Mouse (Mus musculus) forebrain, postnatal 0 days (tissue): ENCODE measurements around the gene Rhoj. TPM values are rescaled to one million over a fixed set of nuclear protein-coding genes. Genes with fewer than 3 reads are reported as not detected.

Experiments
- ATAC-seq: fragments of 200-750 bp; cut with Nextera tagmentation; 2 replicates; pipeline ENCODE4 v1.8.0; 2017; ENCODE audit warnings: mild to moderate bottlenecking, moderate library complexity
- DNase-seq: peaks from one replicate; pipeline ENCODE4 v3.0.0-alpha.2; 2015
- H3K27ac ChIP-seq: fragments of 300-500 bp; sonication (generic); 2 replicates; pipeline ENCODE4 v1.5.1; 2014; ENCODE audit warnings: low read depth, mild to moderate bottlenecking, antibody characterized with exemption, low read length, moderate library complexity, mixed read lengths
- H3K27me3 ChIP-seq: fragments of 300-500 bp; sonication (generic); 2 replicates; pipeline ENCODE4 v1.6.1; 2014; ENCODE audit warnings: mild to moderate bottlenecking, low read length, mixed read lengths; ENCODE audit not compliant: insufficient read depth
- H3K36me3 ChIP-seq: fragments of 300-500 bp; sonication (generic); 2 replicates; pipeline ENCODE4 v1.6.1; 2014; ENCODE audit warnings: mild to moderate bottlenecking, moderate library complexity; ENCODE audit not compliant: insufficient read depth
- H3K4me1 ChIP-seq: fragments of 300-500 bp; sonication (generic); 2 replicates; pipeline ENCODE4 v1.6.1; 2014; ENCODE audit warnings: antibody characterized with exemption; ENCODE audit not compliant: insufficient read depth
- H3K4me2 ChIP-seq: fragments of 300-500 bp; sonication (generic); 2 replicates; pipeline ENCODE4 v1.6.1; 2014; ENCODE audit warnings: low read depth, mild to moderate bottlenecking, moderate library complexity
- H3K4me3 ChIP-seq: fragments of 300-500 bp; sonication (generic); 2 replicates; pipeline ENCODE4 v1.5.1; 2014; ENCODE audit warnings: low read depth, low read length, mixed read lengths
- H3K9ac ChIP-seq: fragments of 300-500 bp; sonication (generic); 2 replicates; pipeline ENCODE4 v1.6.1; 2014; ENCODE audit warnings: mild to moderate bottlenecking
- H3K9me3 ChIP-seq: fragments of 300-500 bp; sonication (generic); 2 replicates; pipeline ENCODE4 v1.6.1; 2016; ENCODE audit warnings: low read length
- CTCF ChIP-seq: sonication (generic); IDR thresholded peaks from 2 replicates; pipeline ENCODE4 v1.5.1; 2016; ENCODE audit warnings: antibody characterized with exemption, control low read depth, low read depth
- WGBS: fragments of 180-500 bp; shearing (Covaris S2); extraction: QIAGEN DNeasy Blood & Tissue Kit; methylation state at CpG from one replicate; pipeline ENCODE4 v1.1.7; 2014; 5-methylcytosine and 5-hydroxymethylcytosine counted together
- polyA plus RNA-seq: library from polyadenylated mRNA; unstranded; fragments of >200 nt; fragmentation: Nextera tagmentation; extraction: Ambion mirVana; gene quantifications from 2 replicates; pipeline ENCODE4 v1.2.1, GENCODE M21; 2015
- total RNA-seq: library from RNA; depleted of rRNA; stranded (reverse); fragments of >200 nt; gene quantifications from 2 replicates; pipeline ENCODE4 v1.2.3, GENCODE M21; 2014; rRNA removed

Rhoj gene
- total and polyA plus RNA-seq, 2 experiments from 2014 or later = 11.4 to 11.9 TPM

GRCm38 (mm10) chr12:75446245-75446644 is 138.1 kb downstream of the Rhoj start:
- WGBS = 88% methylated on average over 7 of the region's 7 CpGs
- no peak for ATAC-seq

DNA sequence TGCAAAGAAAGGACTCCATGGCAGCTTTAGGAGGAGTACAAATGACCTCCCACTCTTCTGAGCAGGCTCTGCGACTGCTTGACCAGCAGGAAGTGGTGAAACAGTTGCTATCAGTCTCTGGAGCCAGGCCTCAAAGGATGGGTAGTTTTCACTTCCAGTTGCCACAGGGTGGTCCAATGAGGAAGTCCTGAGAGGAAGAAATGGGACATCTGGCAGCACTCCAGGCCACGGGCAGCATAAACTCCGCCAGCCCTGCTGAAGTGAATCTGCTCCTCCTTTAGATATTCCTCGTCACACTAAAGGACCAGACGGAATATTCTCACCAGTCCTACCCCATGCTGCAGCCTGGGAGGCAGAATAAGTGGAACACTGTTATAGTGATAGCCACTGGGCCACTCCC is 140.8 kb downstream of the Rhoj start:
- H3K27ac ChIP-seq = no peak overlapping the region
- H3K4me3 ChIP-seq = no peak overlapping the region
- peaks cover 20% of the 10 kb centered on the region for H3K36me3 ChIP-seq
- DNase-seq (no peak), ATAC-seq (no peak; the same call in 1 of the 2 replicates)
- H3K9ac ChIP-seq = no peak overlapping the region
- no peaks in the 10 kb centered on the region for H3K27me3 ChIP-seq
- no peaks in the 10 kb centered on the region for H3K4me1 ChIP-seq
- no peaks in the 10 kb centered on the region for H3K9me3 ChIP-seq
- WGBS = 85% methylated on average over 5 of the region's 5 CpGs
- TF ChIP-seq CTCF = no peak
- no peak overlapping the region for H3K4me2 ChIP-seq

More at GRCm38 (mm10) chr12:75446245-75446644, 138.1 kb downstream of the Rhoj start:
- Histone ChIP-seq H3K27ac (no peak overlapping the region), H3K4me2 (no peak overlapping the region), H3K9me3 (no peaks in the 10 kb centered on the region), H3K27me3 (no peaks in the 10 kb centered on the region), H3K4me3 (no peak overlapping the region), H3K9ac (no peak overlapping the region), H3K36me3 (peaks cover 8% of the 10 kb centered on the region; the same call in 1 of the 2 replicates), H3K4me1 (no peaks in the 10 kb centered on the region)
- TF ChIP-seq CTCF = no peak
- no peak for DNase-seq

DNA sequence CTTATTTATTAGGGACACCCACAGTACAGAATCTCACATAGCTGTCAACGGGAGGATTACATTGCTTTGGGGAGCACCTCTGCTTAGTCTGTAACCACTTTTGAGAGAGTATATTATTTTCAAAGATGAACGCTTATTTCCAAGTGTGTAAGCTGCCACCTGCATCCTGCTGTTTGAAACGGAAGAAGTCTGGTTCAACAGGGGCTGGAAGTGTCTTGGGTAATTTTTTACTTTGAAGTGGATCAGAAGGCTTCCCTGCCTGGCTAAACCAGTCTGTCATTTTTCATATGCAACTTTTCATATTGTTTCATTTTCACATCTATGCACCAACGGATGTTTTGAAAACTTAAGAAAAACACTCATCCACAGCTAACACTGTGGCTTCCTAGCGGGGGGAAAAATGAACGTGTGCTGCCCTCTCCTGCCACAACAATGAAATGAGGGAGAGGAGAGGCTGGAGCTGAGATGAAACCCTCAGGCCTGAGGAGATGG is 141.4 kb downstream of the Rhoj start:
- H3K9me3 ChIP-seq = no peaks in the 10 kb centered on the region
- H3K4me1 ChIP-seq = no peaks in the 10 kb centered on the region
- peak; percentile 31 for DNase-seq
- peak; percentile 59 for TF ChIP-seq CTCF
- no peak overlapping the region for H3K4me2 ChIP-seq
- H3K27me3 ChIP-seq = no peaks in the 10 kb centered on the region
- H3K27ac ChIP-seq = no peak overlapping the region
- peaks cover 20% of the 10 kb centered on the region for H3K36me3 ChIP-seq
- H3K9ac ChIP-seq = no peak overlapping the region
- ATAC-seq = peak; percentile 47; the same call in 1 of the 2 replicates
- H3K4me3 ChIP-seq = no peak overlapping the region
- WGBS = 67% methylated on average over 6 of the region's 6 CpGs

- no peaks in the 10 kb centered on the region for H3K4me1 ChIP-seq
- ATAC-seq (no peak), DNase-seq (no peak)
- H3K27me3 ChIP-seq = no peaks in the 10 kb centered on the region
- 83% methylated on average over 14 of the region's 14 CpGs for WGBS
- no peak overlapping the region for H3K9ac ChIP-seq
- H3K4me2 ChIP-seq = no peak overlapping the region
- no peaks in the 10 kb centered on the region for H3K9me3 ChIP-seq
- H3K27ac ChIP-seq = no peak overlapping the region
- peaks cover 20% of the 10 kb centered on the region for H3K36me3 ChIP-seq
- TF ChIP-seq CTCF = no peak
- H3K4me3 ChIP-seq = no peak overlapping the region
Observed at GRCm38 (mm10) chr12:75450011-75450410, 141.9 kb downstream of the Rhoj start.

DNA sequence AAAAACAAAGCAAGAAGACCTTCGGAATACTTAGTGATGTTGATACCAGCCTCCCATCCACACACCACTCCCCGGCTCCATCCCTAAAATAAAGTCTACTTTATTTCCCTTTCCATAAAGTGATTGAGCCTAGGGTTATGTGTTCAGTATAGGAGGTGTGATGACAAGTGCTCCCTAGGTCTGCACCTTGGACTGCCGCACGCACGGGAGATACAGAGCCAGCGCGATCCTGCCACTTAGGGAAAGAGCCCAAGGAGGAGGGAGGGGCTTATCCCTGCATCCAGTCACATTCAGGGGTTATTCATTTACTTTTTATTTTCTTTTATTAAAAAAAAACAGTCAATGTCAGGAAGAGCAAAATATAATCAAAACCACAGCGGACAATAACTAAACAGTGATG is 142.5 kb downstream of the Rhoj start:
- H3K4me1 ChIP-seq = no peaks in the 10 kb centered on the region
- ATAC-seq = no peak
- no peak overlapping the region for H3K4me2 ChIP-seq
- no peak for DNase-seq
- H3K4me3 ChIP-seq = no peak overlapping the region
- peaks cover 20% of the 10 kb centered on the region for H3K36me3 ChIP-seq
- WGBS = 94% methylated on average over 8 of the region's 8 CpGs
- no peak for TF ChIP-seq CTCF
- no peaks in the 10 kb centered on the region for H3K27me3 ChIP-seq
- no peak overlapping the region for H3K27ac ChIP-seq
- H3K9me3 ChIP-seq = no peaks in the 10 kb centered on the region
- H3K9ac ChIP-seq = no peak overlapping the region

Other genes with a start within 250 kb of the Rhoj start
- 7.2 and 7.4 TPM in 2 replicates for gene Kcnh5, start 131.0 kb upstream of the Rhoj start, total RNA-seq
- 1.0 and 1.5 TPM in 2 replicates for gene Kcnh5, start 131.0 kb upstream of the Rhoj start, polyA plus RNA-seq
- not detected in 2 replicates for gene Gphb5, start 108.5 kb downstream of the Rhoj start, total RNA-seq
- gene Gphb5, start 108.5 kb downstream of the Rhoj start, polyA plus RNA-seq = not detected in 2 replicates